Mouse (Mus musculus) retina, adult 2 months (tissue): ENCODE measurements around the gene Sipa1l3.

ENCODE experiments used
- DNase-seq: peaks from one replicate; pipeline ENCODE4 v3.0.0-alpha.2; 2012; ENCODE audit warnings: low read depth, low spot score

The Sipa1l3 gene

DNA sequence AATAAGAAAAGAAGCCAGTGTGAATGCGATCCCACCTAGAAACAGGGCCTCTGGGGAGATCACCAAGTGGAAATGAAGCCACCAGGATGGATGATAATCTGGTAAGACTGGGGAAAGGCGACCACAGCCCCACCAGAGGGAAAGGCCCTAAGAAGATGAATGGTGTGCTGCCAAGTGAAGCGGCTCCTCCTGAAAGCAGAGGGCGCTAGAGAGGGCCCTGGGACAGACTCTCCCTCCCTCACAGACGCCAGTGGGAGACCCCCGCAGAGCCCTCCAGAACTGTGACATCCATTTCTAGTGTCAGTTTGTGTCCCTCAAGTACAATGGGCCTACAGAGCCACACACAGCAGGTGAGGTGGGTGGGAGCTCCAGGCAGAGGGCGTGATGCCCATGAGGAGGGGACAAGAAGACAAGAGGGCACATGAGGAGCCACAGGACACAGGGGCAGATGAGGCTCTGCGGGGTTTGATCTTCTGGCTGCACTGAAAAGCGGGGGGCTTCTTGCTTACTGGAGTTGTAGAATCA, 181.6 kb downstream of the Sipa1l3 start:
- DNase-seq: no peak

DNA sequence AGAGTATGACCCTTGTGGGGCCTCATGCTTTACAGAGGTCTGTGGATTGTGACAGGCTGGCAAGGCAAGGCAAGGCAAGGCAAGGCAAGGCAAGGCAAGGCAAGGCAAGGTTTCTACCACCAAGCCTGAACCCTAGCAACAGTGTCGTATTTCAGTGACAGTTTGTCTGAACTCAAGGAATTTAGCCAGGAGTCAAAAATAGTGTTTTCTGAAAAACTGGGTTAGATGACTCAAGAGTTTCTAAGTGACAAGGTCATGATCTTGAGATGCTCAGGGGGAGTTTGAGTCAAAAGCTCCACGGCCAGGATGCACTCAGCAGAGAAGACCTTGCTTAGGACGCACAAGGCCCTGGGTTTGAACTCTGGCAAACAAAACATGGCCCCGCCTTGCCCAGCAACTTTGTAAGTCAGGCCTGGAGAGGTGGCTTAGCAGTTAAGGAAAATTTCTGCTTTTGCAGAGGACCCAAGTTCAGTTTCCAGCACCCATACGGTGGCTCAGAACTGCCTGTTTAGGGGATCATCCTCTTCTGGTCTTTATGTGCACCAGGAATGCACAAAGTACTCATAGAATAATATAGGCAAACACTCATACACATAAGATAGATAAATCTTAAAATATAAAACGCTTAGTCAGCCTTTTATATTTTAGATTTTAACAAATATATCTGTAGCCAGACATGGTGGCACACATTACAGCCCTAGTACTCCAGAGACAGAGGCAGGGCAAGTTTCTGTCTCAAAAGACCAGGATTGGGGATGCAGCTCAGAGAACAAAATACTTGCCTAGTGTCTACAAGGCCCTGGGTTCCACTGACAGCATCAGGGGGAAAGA, 182.4 kb downstream of the Sipa1l3 start:
- DNase-seq: no peak

DNA sequence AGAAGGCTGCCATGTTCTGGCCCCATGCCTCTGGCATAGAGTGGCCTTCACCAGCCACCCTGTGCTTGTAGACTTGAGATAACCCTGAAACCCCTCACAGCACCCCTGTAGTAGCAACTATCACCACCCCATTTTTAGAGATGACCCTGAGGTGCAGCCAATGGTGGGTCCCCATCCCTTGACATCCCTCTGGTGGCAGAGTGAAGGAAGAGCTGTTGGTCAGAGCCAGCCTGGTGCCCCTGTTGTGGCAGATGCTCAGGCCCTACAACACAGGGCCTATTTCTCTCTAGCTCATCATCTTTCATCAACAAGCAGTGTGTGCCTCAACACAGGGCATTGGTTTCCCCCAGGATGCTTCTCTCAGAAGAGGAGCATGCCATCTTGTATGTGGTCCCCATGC, 183.2 kb downstream of the Sipa1l3 start:
- no peak for DNase-seq

DNA sequence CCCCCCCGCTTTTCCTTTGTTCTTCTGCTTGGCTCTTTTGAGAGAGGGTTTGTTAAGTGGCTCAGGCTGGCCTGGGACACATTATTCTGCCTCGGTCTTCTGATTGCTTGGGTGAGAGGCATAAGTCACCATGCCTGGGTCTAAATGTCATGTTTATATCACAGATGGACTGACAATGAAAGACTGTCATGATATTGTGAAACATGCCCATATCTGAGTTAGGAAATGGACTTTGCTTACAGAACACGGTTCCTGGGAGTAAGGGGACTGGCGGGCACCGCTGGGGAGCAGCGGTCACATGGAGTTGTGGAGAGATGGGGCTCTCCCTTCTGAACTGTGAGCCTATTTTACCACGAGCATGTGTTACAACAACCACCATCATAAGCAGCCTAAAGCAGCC, 184.3 kb downstream of the Sipa1l3 start:
- no peak for DNase-seq

DNA sequence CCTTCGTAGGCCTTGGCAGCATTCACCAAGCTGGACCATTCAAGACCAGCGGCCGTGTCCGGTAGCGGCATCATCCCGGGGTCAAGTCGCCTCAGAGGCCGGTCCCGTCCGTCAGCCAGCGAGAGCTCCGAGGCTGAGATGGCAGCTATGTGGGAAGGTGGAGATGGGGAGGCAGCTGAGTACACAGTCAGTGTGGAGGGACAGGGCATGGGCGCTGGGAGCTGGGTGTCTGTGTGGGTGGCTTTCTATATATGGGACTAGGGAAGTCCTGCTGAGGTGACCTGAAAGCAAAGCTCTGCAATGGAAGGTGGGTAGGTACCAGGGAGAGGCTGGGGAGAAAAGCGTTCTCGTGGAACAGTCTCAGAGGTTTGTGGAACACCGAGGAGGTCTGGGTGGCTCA, 189.5 kb downstream of the Sipa1l3 start:
- DNase-seq: no peak

DNA sequence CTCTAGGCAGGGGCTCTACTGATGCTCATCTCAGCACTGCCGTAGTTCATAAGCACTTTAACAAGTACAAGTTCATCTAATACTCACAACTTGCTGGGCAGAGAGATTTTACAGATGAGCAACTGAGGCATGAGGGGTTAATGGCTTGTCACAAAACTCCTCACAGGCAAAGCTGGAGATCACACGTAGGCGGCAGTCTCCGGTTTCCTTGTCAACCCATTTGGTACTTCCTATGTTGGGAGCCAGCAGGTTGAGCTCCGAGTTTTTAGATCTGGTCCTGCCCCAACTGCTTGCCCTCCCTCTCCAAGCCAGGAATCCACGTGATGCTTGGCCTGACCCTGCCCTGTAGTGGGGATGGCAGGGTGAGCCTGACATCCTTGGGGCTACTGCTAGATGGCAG, 191.4 kb downstream of the Sipa1l3 start:
- DNase-seq: no peak

DNA sequence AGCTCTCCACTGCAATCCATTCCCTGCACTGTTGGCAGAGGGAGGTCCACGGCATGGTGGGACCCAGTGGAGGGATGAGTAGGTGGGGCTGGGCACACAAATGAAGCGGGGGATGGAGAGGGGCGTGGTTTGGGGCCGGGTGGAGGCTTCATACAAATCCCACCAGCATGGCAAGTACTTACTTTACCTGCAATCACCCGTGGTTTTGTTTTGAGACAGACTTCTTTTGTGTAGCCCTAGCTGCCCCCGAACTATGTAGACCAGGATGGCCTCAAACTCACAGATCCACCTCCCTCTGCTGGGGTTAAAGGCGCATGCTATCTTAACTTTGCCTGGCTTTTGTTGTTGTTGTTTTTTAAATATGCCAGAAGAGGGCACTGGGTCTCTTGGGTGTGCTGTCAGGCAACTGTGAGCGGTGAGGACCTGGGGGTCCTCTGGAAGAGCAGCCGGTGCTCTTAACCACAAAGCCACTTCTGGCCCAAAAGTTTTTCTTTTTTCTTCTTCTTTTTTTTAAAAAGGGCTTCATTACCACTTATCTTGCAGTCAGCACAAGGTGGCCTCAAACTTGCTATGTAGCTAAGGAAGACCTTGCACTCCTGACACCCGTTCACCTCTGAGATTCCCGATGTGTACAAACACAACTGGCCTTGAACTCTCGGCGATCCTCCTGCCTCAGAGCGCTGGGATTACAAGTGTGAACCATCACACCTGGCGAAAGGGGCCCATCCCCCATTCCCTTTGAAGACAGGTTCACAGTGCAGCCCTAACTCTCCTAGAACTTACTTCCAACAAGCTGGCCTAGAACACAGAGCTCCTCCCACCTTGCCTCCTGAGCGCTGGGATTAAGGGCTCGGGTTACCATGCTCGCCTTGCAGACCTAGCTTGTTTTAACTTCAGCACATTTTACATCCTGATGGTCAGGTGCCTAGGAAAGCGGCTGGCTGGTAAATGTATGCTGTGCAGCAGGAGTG, 198.8 kb downstream of the Sipa1l3 start:
- no peak for DNase-seq

DNA sequence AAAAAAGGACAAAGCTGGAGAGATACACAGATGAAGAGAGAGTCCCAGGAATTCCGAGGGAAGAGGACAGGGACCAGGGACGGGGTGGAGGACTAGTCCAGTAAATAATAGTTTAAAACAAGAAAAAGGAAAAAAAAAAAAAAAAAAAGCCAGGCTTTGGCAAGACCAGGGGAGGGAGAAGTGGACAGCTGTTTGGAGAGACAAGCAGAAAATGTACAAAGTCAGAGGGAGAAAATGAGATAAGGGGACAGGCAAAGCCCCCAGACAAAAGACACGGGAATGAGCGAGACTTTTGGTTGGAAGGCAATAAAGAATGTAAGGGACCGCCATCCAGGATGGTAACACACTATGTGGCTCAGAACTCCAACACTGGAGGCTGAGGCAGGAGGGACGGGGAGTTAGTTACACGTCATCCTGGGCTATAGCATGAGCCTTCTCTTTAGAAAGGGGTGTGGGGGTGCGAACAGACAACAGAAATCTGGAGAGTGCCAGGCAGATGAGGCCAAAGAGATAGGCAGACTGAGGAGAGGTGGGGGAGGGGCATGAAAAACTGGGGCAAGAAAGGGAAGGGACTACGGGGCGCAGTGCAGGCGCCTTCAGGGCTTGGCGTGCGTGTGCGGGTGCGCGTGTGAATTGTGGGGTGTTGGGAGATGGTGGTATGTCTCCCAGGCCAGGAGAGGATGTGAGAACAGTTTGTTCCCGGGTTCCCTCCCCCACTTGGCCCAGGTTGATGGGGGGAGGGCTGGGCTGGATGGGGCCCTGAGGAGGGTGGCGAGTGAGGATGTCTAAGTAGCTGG, 200.1 kb downstream of the Sipa1l3 start:
- no peak for DNase-seq

DNA sequence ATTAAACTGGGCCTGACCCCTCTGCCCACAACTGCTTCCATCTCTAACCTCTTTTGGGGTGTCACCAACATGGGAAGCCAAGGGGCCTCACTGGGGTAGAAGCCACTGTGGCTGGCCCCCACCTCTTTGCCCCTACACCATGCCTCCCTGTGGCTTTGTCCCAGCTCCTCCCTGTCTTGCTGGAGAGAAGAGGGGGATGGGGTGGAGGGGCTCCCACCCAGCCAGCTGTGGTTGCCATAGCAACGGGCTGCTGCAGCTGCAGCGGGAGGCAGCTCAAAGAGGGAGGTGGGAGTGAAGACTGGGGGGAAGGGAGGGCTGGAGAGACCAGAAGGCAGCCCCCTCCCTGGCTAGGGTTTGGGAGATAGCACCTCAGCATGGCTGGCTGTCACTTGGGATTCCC, 200.9 kb downstream of the Sipa1l3 start:
- DNase-seq: no peak

DNA sequence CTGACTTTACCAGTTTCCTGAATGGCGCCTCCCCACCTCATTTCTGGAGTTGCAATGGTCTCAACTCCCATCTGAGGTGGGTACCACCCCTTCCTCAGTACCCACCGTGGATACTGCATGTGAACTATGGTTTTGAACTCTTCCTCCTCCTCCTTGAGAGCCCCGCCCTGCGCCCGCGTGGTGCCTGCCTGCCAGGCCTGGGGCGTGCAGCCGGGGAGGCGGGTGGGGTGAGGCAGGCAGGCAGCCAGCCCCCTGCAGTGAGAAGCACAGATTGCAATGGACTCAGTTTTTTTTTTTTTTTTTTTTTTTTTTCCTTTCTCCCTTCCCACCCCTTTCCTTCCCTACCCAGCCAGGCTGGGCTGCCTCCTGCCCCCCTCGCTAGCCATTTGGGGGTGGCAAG, 201.5 kb downstream of the Sipa1l3 start:
- DNase-seq: no peak

DNA sequence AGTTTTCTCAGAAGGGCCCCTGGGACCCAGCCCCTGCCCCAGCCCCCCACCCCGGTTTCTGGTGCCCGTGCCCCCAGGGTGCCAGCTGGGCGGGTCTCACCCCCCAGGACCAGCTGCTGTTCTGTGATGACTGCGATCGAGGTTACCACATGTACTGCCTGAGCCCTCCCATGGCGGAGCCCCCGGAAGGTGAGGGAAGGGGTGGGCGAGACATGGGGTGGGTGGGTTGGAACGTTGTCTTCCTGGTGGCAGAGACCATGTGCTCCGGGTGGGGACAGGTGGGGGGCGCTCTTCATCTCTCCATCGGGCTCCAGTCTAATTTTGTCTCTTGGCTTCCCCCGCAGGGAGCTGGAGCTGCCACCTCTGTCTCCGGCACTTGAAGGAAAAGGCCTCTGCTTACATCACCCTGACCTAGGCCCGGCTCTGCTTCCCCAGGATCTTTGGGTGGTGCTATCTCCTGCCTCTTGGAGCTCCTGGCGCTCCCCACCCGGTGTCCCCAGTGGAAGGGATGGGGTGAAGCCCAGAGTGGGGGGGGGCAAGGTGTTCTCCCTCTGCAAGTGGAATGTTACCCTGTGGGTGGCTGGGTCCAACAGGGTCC, 202.2 kb downstream of the Sipa1l3 start:
- DNase-seq: no peak

DNA sequence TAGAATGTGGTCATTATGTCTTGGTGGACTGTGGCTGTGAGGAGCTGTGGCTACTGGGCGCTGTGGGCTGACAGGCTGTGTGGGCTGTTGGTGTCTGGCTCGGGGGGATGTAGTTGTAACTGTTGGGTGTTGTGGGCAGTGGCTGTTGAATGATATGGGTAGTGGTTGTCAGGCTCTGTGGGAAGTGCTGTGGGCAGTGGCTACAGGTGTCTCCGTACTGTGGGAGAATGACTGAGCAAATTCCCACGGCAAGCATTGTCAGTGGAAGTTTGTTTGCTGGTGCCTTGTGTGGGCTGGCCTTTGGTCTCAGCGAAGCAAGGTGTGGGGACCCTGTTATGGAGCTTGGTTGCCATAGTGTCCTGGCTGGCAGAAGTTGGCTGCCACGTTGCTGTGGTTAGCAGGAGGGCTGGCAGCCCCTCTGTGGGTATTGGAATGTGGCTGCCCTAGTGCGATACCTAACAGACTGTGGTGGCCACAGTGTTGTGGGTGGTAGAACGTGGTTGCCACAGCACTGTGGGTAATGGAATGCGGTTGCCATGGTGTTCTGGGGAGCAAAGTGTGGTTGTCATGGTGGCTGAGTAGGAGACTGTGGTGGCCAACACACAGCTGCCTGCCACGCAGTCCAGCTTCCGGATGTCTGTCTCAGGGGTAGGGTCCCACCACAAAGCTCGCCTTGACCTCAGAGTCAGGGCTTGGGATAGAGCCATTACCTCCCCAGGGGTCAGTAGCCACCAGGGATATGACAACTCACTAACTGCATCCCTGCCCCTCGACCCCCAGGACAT, 203.4 kb downstream of the Sipa1l3 start:
- DNase-seq: no peak

DNA sequence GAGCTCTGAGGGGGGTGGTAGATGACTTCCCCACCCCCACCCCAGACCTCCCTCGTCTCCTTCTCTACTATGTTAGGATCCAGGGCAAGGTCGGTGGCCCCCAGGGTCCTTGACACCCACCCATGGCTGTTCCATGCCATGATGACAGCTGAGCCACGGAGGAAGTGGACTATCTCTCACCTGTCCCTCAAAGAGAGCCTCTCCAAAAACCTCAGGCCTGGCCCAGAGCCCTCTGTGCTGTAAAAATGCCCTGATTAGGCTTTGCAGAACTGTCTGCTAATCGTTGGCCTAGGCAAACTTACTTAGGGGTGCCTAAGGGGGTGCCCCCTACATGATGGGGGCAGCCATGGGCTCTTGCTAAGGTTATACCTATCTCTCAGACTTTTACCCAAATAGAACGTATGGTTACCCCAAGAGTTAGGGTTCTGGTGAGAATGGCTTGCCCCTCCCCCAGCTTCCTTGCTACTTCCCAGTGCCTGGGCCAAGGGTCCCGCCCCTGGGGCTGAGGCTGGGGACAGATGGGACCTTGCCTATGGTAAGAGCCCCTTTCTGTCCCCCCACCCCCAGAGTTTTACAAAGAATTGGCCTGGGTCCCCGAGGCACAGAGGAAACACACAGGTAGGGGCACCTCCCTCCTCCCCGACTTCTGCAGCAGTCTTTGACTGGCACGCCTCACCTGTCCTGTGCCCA, 204.7 kb downstream of the Sipa1l3 start:
- DNase-seq: no peak

DNA sequence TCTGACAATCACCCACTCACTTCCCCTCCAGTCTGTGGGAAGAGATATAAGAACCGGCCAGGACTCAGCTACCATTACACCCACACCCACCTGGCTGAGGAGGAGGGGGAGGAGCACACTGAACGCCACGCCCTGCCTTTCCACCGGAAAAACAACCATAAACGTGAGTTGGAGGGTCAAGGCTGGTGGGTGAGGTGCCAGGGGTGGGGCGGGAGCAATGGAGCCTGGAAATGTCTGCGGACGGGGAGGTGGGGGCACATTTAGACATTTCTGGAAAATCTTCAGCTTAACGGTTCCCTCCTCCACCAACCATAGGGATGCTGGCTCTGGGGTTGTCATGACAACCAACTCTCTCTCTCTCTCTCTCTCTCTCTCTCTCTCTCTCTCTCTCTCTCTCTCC, 205.4 kb downstream of the Sipa1l3 start:
- no peak for DNase-seq

DNA sequence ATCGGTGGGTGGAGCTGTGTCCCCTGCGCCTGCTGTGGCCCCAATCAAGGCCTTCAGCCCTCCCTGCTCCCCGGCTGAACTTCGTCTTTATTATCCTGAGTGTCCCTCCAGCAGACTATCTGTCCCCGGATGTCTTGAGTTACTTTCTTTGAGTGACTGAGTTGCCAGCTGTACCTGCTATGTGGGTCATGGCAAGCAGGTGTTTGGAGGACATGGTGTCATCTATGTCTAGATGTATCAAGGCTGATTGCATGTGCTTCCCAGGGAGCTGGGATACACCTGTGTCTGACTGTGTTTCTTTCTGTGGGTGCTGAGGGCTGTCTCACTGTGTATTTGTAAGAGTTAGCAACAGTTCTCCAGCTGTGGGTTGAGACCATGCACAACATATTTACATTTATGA, 208.7 kb downstream of the Sipa1l3 start:
- no peak for DNase-seq

DNA sequence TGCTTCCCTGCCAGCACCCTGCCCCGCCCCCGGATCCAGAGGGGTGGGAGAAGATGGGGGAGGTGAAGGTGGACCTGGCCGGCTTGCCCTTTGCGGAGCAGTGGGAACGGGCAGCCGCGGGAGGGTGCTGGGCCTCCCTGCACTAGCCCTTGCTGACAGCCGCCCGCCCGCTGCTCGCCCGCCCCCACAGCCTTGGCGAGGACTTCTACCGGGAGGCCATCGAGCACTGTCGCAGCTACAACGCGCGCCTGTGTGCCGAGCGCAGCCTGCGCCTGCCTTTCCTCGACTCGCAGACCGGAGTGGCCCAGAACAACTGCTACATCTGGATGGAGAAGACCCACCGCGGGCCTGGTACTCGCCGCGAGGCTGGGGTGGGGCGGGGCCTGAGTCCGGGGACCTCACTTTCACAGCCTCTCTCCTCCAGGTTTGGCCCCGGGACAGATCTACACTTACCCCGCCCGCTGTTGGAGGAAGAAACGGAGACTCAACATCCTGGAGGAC, 209.2 kb downstream of the Sipa1l3 start:
- no peak for DNase-seq

DNA sequence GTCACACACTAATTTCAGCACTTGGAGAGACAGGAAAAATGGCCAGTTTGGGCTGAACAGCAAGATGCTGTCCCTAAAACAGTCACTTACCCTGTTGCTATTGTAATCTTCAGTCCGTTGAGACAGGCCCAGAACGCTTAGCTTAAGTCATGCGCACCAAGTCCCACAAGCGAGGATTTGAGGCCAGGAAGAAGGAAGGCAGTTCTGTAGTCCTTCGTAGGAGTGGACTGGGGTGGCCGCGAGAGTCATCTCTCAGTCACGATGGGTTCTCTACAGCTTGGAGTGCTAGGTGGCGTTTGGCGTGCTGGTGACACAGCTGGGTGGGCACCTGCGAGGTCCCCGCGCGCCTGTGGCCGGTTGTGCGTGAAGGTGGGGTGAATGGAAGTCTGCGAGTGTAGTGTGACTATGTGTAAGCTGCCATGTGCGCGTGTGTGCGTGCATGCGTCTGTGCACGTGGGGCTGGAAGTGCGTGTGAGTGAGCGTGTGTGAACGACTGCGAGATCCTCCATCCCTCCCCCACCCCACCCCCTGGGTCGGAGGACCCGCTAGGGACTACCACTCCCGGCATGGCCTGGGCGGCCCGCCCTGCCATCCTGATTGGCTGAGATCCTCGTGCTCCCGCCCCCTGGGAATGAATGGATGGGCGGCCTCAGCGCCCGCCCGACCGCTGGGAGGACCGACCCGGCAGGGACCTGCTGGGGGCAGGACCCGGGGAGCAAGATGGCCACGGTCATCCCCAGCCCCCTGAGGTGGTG, 210.9 kb downstream of the Sipa1l3 start:
- peak; percentile 65 for DNase-seq

DNA sequence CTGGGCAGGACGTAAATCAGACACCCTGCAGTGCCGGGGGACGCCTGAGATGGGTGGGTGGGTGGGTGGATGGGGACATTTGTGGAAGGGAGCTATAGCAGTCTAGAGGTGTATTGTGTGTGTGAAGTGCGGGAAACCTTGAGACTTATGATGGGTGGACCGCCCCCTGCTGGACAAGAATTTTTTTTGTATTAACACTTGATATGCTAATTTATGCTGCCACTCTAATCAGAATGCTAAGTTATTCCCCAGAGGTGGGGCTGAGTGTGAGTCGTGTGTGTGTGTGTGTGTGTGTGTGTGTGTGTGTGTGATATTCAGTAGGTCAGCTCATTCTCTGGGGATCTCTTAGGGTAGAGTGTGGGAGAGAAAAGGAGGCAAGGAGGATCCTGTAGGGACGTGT, 211.8 kb downstream of the Sipa1l3 start:
- no peak for DNase-seq

DNA sequence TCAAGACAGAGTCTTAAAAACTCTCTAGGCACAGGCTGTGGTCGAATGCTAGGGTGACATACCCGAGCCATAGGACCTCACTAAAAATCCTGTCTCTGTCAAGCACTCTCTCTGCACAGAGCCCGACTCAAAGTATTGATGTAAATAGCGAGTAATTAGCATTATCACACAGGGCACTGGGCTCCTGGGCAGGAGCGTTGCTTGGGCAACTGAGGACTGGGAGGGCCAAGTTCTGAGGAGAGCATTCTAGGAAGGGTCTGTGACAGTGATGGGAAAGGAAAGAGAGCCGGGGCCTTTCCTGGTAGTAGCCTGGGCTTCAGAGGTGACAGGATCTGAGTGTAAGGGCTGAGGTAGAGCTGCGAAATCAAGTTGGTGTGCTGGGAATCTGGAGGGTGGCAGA, 212.3 kb downstream of the Sipa1l3 start:
- no peak for DNase-seq
